Mouse (Mus musculus): ENCODE data around the gene Rpl9.

Gene Rpl9

GRCm38 (mm10) chr5:65371551-65371950 is 19.7 kb downstream of the Rpl9 start:
- no peak for DNase-seq

GRCm38 (mm10) chr5:65367837-65368236 is 23.4 kb downstream of the Rpl9 start:
- no peak for DNase-seq

GRCm38 (mm10) chr5:65357771-65358170 is 33.5 kb downstream of the Rpl9 start:
- DNase-seq: no peak

GRCm38 (mm10) chr5:65356851-65357250 is 34.4 kb downstream of the Rpl9 start:
- DNase-seq: no peak

GRCm38 (mm10) chr5:65354985-65355384 is 36.3 kb downstream of the Rpl9 start:
- DNase-seq: peak in 1 of 2 experiments; percentile 12

- no peak for DNase-seq
Observed at GRCm38 (mm10) chr5:65354097-65354496, 37.1 kb downstream of the Rpl9 start.

GRCm38 (mm10) chr5:65350508-65350907 is 40.7 kb downstream of the Rpl9 start:
- peak; percentile 8 to 11 for DNase-seq

GRCm38 (mm10) chr5:65348168-65348567 is 43.1 kb downstream of the Rpl9 start, which contains the start of gene Klb:
TSS of gene Klb (plus strand) at chr5:65348314.
- no peak for DNase-seq

- DNase-seq: no peak
Observed at GRCm38 (mm10) chr5:65340167-65340566, 51.1 kb downstream of the Rpl9 start.

- no peak for DNase-seq
Observed at GRCm38 (mm10) chr5:65338394-65338793, 52.9 kb downstream of the Rpl9 start.
